Mouse (Mus musculus): ENCODE results near the gene Plxnb1. TPM values are rescaled to one million over a fixed set of nuclear protein-coding genes. Genes with fewer than 3 reads are reported as not detected.
"Not testable (repeated sequence)": the region's sequence is repeated elsewhere in the genome, so short reads cannot be mapped to it uniquely, and the experiment has no call there.

The Plxnb1 gene
- polyA plus RNA-seq, 1 experiment = not detected

DNA sequence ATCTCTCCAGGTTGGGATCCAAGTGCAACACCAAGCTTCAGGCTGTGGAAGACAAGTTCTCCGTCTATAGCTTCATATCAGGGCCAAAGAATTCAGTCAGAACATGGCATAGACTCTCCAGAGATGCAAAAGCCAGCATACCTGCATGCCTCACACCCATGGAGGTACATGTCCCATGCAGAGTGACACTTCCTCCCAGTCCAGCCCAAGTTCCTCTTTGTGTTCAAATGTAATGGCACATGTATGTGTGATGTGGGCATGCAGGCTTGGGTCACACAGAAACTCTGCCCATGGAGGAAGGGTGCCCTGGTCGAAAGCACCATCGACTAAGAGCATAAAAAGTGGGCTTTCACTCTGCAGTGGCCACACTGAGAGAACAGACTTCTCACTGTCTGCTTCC lies 29.0 kb downstream of the Plxnb1 start:
- Histone ChIP-seq H3K4me3 (ENCODE audit: insufficient read depth, low read length) (no peak overlapping the region), H3K4me1 (ENCODE audit: control insufficient read depth, insufficient read depth, low read length) (peaks cover 13% of the 10 kb centered on the region), H3K27ac (ENCODE audit: insufficient read depth, low read depth, low read length) (no peak overlapping the region)
- TF ChIP-seq POLR2A (IDR thresholded peaks at IDR 0.05; ENCODE audit: borderline replicate concordance, low read depth, low read length) = no peak
- no peak for TF ChIP-seq CTCF (IDR thresholded peaks at IDR 0.05; ENCODE audit: low read depth, low read length)

- no peak for TF ChIP-seq POLR2A (IDR thresholded peaks at IDR 0.05; ENCODE audit: borderline replicate concordance, low read depth, low read length)
- no peak for TF ChIP-seq CTCF (IDR thresholded peaks at IDR 0.05; ENCODE audit: low read depth, low read length)
- no peak overlapping the region for H3K27ac ChIP-seq (ENCODE audit: insufficient read depth, low read depth, low read length)
- peaks cover 13% of the 10 kb centered on the region for H3K4me1 ChIP-seq (ENCODE audit: control insufficient read depth, insufficient read depth, low read length)
- H3K4me3 ChIP-seq (ENCODE audit: insufficient read depth, low read length) = no peak overlapping the region
These were observed 29.9 kb downstream of the Plxnb1 start for GRCm38 (mm10) chr9:109125043-109125442.

- H3K4me3 ChIP-seq (ENCODE audit: insufficient read depth, low read length) = no peak overlapping the region
- TF ChIP-seq CTCF (IDR thresholded peaks at IDR 0.05; ENCODE audit: low read depth, low read length) (no peak), POLR2A (IDR thresholded peaks at IDR 0.05; ENCODE audit: borderline replicate concordance, low read depth, low read length) (no peak)
These were observed 30.3 kb downstream of the Plxnb1 start for GRCm38 (mm10) chr9:109125481-109125880.

GRCm38 (mm10) chr9:109127076-109127475 lies 31.9 kb downstream of the Plxnb1 start:
- TF ChIP-seq CTCF (IDR thresholded peaks at IDR 0.05; ENCODE audit: low read depth, low read length) (no peak), POLR2A (IDR thresholded peaks at IDR 0.05; ENCODE audit: borderline replicate concordance, low read depth, low read length) (no peak)
- Histone ChIP-seq H3K4me3 (ENCODE audit: insufficient read depth, low read length) (no peak overlapping the region), H3K27ac (ENCODE audit: insufficient read depth, low read depth, low read length) (no peak overlapping the region), H3K4me1 (ENCODE audit: control insufficient read depth, insufficient read depth, low read length) (peaks cover 13% of the 10 kb centered on the region)

More at GRCm38 (mm10) chr9:109125481-109125880, 30.3 kb downstream of the Plxnb1 start:
- Histone ChIP-seq H3K27ac (ENCODE audit: insufficient read depth, low read depth, low read length) (no peak overlapping the region), H3K4me1 (ENCODE audit: control insufficient read depth, insufficient read depth, low read length) (peaks cover 13% of the 10 kb centered on the region)

DNA sequence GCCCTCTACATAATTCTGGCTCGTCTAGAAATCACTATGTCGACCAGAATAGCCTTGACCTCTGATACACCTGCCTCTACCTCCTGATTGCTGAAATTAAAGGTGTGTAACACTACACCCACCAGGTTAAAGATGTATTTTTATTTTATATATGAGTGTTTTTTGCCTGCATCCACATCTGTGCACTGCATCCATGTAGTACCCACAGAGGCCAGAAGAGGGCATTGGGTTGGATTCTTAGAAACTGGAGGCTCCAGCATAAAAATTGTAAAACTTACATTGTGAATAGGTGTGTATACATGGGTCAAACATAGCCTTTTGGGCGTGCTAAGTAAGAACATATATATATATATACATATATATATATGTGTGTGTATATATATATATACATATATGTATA lies 33.0 kb downstream of the Plxnb1 start:
- Histone ChIP-seq H3K4me3 (ENCODE audit: insufficient read depth, low read length) (no peak overlapping the region), H3K4me1 (ENCODE audit: control insufficient read depth, insufficient read depth, low read length) (peaks cover 8% of the 10 kb centered on the region), H3K27ac (ENCODE audit: insufficient read depth, low read depth, low read length) (no peak overlapping the region)
- TF ChIP-seq POLR2A (IDR thresholded peaks at IDR 0.05; ENCODE audit: borderline replicate concordance, low read depth, low read length) (no peak), CTCF (IDR thresholded peaks at IDR 0.05; ENCODE audit: low read depth, low read length) (no peak)

GRCm38 (mm10) chr9:109130076-109130475 lies 34.9 kb downstream of the Plxnb1 start:
- TF ChIP-seq CTCF (IDR thresholded peaks at IDR 0.05; ENCODE audit: low read depth, low read length) = no peak
- TF ChIP-seq POLR2A (IDR thresholded peaks at IDR 0.05; ENCODE audit: borderline replicate concordance, low read depth, low read length) = no peak
- Histone ChIP-seq H3K27ac (ENCODE audit: insufficient read depth, low read depth, low read length) (no peak overlapping the region), H3K4me3 (ENCODE audit: insufficient read depth, low read length) (no peak overlapping the region), H3K4me1 (ENCODE audit: control insufficient read depth, insufficient read depth, low read length) (no peaks in the 10 kb centered on the region)

- peak; percentile 20; the same call in 1 of the 2 replicates for TF ChIP-seq CTCF (IDR thresholded peaks at IDR 0.05; ENCODE audit: low read depth, low read length)
- not testable (repeated sequence) for H3K4me1 ChIP-seq (ENCODE audit: control insufficient read depth, insufficient read depth, low read length); H3K27ac ChIP-seq (ENCODE audit: insufficient read depth, low read depth, low read length); H3K4me3 ChIP-seq (ENCODE audit: insufficient read depth, low read length)
These were observed 45.2 kb downstream of the Plxnb1 start for GRCm38 (mm10) chr9:109140414-109140813.

DNA sequence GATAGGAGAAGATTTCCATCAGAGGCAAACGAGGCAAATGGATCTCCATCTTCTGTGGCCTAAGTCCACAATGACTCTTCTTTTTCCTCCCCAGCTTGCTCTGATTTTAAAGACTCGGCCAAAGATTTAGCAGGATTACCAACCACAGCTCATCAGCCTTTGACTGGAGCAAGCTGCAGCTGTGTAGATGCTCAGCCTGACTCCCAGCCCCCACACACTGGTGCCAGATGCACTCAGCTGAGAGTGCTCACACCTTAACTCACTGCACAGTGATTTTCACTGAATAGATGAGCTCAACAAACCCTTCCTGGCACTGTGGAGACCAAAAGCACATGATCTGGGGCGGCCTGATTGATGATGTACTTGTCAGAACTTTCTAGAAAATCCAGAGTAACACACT lies 66.8 kb downstream of the Plxnb1 start, which contains the start of gene Fbxw21:
Gene Fbxw21, minus strand, starts transcription at position 101 of the 400 bp plus-strand sequence.
- no peak within 1 kb of the TSS for H3K27ac ChIP-seq (ENCODE audit: insufficient read depth, low read depth, low read length)
- no peak within 1 kb of the TSS for H3K4me3 ChIP-seq (ENCODE audit: insufficient read depth, low read length)
- H3K4me1 ChIP-seq (ENCODE audit: control insufficient read depth, insufficient read depth, low read length) = no peaks in the 10 kb centered on the region
- TF ChIP-seq CTCF (IDR thresholded peaks at IDR 0.05; ENCODE audit: low read depth, low read length) (no peak), POLR2A (IDR thresholded peaks at IDR 0.05; ENCODE audit: borderline replicate concordance, low read depth, low read length) (no peak)

DNA sequence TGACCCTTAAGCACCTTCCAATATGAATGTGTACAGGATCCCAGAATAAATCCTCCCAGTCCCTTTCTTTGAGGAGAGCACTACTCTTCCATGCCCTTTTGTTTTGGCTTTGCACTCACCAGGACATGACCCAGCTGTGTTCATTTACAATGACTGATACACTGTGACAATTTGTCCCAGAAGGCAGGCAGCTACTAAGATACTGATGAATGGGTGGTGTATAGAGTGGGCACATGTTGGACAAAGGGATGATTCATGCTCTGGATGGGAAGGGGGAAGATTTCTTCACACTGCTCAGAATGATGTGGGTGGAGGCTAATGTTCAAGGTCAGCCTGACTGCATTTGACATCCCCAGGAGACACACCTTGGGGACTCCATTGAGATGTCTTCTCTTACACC lies 72.1 kb downstream of the Plxnb1 start:
- Histone ChIP-seq H3K4me1 (ENCODE audit: control insufficient read depth, insufficient read depth, low read length) (no peaks in the 10 kb centered on the region), H3K27ac (ENCODE audit: insufficient read depth, low read depth, low read length) (no peak overlapping the region), H3K4me3 (ENCODE audit: insufficient read depth, low read length) (no peak overlapping the region)
- no peak for TF ChIP-seq CTCF (IDR thresholded peaks at IDR 0.05; ENCODE audit: low read depth, low read length)
- no peak for TF ChIP-seq POLR2A (IDR thresholded peaks at IDR 0.05; ENCODE audit: borderline replicate concordance, low read depth, low read length)

Other genes starting within 250 kb of the Plxnb1 start
- gene Slc26a6, start 242.1 kb upstream of the Plxnb1 start, polyA plus RNA-seq (2012; ENCODE audit: insufficient read depth, insufficient read length, missing spikeins) = 19.0 and 20.8 TPM in 2 replicates
- gene Tmem89, start 180.8 kb upstream of the Plxnb1 start, polyA plus RNA-seq (2012; ENCODE audit: insufficient read depth, insufficient read length, missing spikeins) = not detected in 2 replicates
- 116 and 123 TPM in 2 replicates for gene Uqcrc1, start 158.8 kb upstream of the Plxnb1 start, polyA plus RNA-seq (2012; ENCODE audit: insufficient read depth, insufficient read length, missing spikeins)
- 0.17 and 0.78 TPM in 2 replicates for gene Col7a1, start 141.8 kb upstream of the Plxnb1 start, polyA plus RNA-seq (2012; ENCODE audit: insufficient read depth, insufficient read length, missing spikeins)
- not detected in 2 replicates for gene Ucn2, start 109.4 kb upstream of the Plxnb1 start, polyA plus RNA-seq (2012; ENCODE audit: insufficient read depth, insufficient read length, missing spikeins)
- gene Pfkfb4, start 103.6 kb upstream of the Plxnb1 start, polyA plus RNA-seq (2012; ENCODE audit: insufficient read depth, insufficient read length, missing spikeins) = 41.7 and 44.5 TPM in 2 replicates
- gene Shisa5, start 56.8 kb upstream of the Plxnb1 start, polyA plus RNA-seq (2012; ENCODE audit: insufficient read depth, insufficient read length, missing spikeins) = 324 and 428 TPM in 2 replicates
- gene Trex1, start 35.7 kb upstream of the Plxnb1 start, polyA plus RNA-seq (2012; ENCODE audit: insufficient read depth, insufficient read length, missing spikeins) = 88.4 and 110 TPM in 2 replicates
- gene Atrip, start 21.3 kb upstream of the Plxnb1 start, polyA plus RNA-seq (2012; ENCODE audit: insufficient read depth, insufficient read length, missing spikeins) = 7.2 and 9.9 TPM in 2 replicates
- 6.4 and 8.8 TPM in 2 replicates for gene Ccdc51, start 12.9 kb upstream of the Plxnb1 start, polyA plus RNA-seq (2012; ENCODE audit: insufficient read depth, insufficient read length, missing spikeins)
- gene Tma7, start 12.8 kb upstream of the Plxnb1 start, polyA plus RNA-seq (2012; ENCODE audit: insufficient read depth, insufficient read length, missing spikeins) = 299 and 308 TPM in 2 replicates
- gene Fbxw21, start 66.7 kb downstream of the Plxnb1 start, polyA plus RNA-seq (2012; ENCODE audit: insufficient read depth, insufficient read length, missing spikeins) = not detected in 2 replicates
- gene Fbxw13, start 100.6 kb downstream of the Plxnb1 start, polyA plus RNA-seq (2012; ENCODE audit: insufficient read depth, insufficient read length, missing spikeins) = not detected in 2 replicates
- gene Fbxw20, start 139.4 kb downstream of the Plxnb1 start, polyA plus RNA-seq (2012; ENCODE audit: insufficient read depth, insufficient read length, missing spikeins) = not detected in 2 replicates
- gene Fbxw14, start 192.3 kb downstream of the Plxnb1 start, polyA plus RNA-seq (2012; ENCODE audit: insufficient read depth, insufficient read length, missing spikeins) = not detected in 2 replicates
- not detected in 2 replicates for gene Fbxw28, start 244.3 kb downstream of the Plxnb1 start, polyA plus RNA-seq (2012; ENCODE audit: insufficient read depth, insufficient read length, missing spikeins)